Mouse (Mus musculus) large intestine, adult 2 months (tissue): ENCODE results near the gene Ppp1r27. TPM values are rescaled to one million over a fixed set of nuclear protein-coding genes. Genes with fewer than 3 reads are reported as not detected.
"Not testable (repeated sequence)": the region's sequence is repeated elsewhere in the genome, so short reads cannot be mapped to it uniquely, and the experiment has no call there.

ENCODE experiments used
- DNase-seq: peaks from one replicate; pipeline ENCODE4 v3.0.0-alpha.2; 2012; ENCODE audit warnings: low read depth, low spot score
- WGBS: fragments of 180-500 bp; shearing (Covaris S2); methylation state at CpG from one replicate; pipeline ENCODE4 v1.1.7; 2018; 5-methylcytosine and 5-hydroxymethylcytosine counted together
- polyA plus RNA-seq: library from polyadenylated mRNA; depleted of rRNA; stranded (reverse); fragments of >200 nt; gene quantifications from 2 replicates; pipeline ENCODE4 v1.2.3, GENCODE M21; 2012

The Ppp1r27 gene
- polyA plus RNA-seq, 1 experiment: not detected

DNA sequence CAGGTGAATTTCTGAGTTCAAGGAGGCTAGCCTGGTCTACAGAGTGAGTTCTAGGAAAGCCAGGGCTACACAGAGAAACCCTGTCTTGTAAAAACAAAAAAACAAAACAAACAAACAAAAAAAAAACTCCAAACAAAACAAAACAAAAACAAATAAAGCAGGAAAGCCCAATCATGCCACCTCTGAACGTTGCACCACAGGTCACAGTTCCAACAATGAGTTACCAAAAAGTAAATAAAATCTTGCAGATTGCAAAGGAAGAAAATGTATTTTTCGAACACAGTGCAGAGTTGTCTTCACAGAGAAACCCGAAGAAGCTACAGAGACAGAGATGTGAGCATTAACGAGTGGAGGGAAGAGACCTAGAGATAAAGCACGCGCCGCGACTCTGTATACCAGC, 28.4 kb downstream of the Ppp1r27 start:
- DNase-seq: no peak

DNA sequence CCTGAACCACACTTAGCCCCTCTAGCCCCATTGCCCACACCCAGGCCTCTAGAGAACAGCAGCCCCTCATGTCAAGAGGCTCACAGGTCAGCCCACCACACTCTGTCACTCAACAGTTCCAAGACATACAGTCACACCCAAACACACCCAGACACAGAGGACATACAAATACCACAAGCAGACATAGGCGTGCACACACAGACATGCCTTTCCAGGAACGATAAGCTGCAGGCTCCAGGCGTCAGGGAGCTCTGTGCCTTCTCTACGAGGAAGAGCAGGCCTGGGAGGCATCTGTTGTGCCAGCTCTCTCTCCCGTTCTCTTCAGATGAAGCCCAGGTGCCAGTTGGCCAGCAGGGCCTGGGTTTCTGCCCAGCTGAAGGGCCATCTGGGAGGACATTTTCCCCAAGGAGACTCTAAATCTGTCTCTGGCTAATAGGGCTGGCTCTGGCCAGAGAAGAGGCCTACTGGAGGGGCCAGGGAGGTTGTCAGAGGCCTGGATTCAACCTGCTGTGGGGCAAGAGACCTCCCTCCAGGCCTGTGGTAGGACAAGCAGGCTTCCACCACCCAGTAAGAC, 29.9 kb downstream of the Ppp1r27 start:
- DNase-seq: no peak
- WGBS: 36% methylated on average over 5 of the region's 5 CpGs

More for the DNA sequence above, 28.4 kb downstream of the Ppp1r27 start:
- 67% methylated on average over 8 of the region's 8 CpGs for WGBS

DNA sequence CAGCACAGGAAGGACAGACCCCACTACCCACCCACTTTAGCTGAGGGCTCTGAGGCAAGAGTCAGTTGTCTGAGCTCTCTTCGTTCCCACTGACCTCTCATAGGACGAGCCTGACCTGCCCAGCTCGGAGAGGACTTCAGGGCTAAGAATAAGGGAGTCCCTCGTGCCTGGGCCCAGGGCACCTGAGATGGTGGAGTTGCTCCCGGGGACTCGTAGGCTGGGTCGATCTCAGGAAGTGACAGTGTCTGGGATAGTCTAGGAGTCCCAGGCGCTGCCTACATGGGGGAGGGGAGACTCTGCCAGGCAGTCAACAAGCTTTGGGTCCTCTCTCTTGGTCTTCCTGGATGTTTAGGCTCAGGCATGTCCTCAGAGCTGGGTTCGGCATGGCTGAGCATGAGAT, 30.4 kb downstream of the Ppp1r27 start:
- WGBS: 86% methylated on average over 9 of the region's 9 CpGs
- DNase-seq: no peak

DNA sequence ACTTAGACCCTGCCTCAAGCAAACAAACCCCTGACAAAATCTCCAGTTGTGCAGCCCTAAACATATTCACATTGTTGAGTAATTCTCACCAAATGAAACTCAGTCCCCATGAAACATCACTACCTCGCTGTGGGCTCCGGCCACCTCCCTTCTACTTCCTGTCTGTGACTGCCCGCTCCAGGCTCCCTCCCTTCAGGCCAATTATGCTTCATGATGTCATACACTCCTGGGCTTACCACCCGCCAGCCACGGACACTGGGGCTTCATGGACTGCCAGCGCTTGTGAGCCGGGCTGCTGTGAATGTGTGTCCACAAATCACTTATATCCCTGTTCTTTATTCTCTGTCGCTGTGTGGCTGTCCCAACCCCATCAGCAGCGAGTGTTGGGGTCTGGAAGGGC, 31.2 kb downstream of the Ppp1r27 start:
- WGBS: 45% methylated on average over 9 of the region's 9 CpGs
- DNase-seq: no peak

DNA sequence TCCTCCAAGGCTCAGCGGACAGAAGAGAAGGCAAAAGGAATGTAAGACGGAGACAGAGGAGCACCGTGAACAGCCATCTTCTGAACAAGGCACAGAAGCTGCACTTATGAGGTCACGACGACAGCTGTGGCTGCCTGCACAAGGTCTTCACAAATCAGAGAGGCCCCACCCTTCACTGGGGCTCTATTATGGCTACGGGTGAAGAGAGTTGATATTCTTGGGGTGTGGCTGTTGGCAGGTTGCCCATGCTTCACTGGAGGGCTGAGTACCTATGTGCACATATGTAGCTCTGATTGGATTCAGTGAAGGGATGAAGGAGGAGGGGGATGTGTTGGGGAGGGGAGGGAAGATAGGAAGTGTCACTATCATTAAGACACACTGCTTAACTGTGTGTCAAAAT, 32.4 kb downstream of the Ppp1r27 start:
- 19% methylated on average over 6 of the region's 6 CpGs for WGBS
- DNase-seq: no peak

DNA sequence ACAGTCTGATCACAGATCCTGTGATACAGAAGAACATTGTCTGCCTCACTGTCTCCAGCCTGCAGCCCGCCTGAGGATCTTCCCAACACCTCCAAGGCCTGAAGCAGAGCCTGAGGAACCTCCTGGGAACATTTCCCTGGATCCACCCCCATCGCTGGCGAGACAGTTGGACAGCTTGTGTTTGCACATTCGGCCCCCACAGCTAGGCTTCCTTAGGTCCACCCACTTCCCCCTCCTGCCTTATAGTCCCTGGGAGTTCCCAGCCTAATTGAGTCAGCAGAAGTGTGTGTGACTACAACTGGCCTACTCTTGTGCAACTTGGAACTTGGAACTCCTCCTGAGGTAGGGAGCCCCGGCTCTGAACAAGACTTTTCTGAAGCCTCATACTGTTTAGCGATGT, 32.9 kb downstream of the Ppp1r27 start:
- no peak for DNase-seq
- WGBS: 17% methylated on average over 6 of the region's 6 CpGs

DNA sequence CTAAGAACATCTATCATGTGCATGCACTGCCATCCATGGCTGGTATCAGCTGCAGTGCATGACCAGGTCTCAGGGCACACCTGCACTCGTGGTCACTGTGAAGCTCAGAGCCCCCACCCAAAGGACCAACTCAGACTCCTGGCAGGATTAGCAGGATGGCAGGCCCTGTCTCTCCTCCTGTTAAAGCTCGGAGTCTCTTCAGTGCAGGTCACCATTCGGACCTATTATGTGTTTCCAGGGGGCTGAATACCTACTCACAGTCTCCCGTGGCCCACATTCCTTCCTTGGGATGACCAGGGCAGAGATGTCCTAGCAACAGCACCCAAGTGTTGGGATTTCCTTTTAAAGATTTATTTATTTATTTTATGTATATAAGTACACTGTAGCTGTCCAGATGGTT, 33.8 kb downstream of the Ppp1r27 start:
- 92% methylated on average over 4 of the region's 4 CpGs for WGBS

DNA sequence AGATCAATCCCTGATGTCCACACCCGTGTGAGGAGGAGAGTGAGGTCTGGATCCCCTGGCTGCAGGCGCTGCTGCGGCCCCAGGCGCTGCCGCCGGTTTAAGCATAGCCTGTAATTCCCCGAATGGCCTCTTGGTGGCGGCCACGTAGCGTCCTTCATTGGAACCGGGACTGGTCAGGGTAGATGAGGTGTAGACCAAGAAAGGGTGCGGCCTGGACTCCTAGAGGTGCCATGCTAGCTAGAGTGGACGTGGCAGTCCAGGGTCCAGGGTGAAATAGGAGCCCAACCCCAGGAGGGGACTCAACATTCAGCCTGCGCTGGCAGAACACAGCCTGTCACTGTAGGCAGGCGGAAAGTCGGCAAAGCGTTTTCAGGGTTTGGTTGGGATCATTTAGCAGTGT, 35.3 kb downstream of the Ppp1r27 start:
- WGBS: 15% methylated on average over 17 of the region's 17 CpGs
- DNase-seq: no peak

More for the DNA sequence above, 33.8 kb downstream of the Ppp1r27 start:
- no peak for DNase-seq

DNA sequence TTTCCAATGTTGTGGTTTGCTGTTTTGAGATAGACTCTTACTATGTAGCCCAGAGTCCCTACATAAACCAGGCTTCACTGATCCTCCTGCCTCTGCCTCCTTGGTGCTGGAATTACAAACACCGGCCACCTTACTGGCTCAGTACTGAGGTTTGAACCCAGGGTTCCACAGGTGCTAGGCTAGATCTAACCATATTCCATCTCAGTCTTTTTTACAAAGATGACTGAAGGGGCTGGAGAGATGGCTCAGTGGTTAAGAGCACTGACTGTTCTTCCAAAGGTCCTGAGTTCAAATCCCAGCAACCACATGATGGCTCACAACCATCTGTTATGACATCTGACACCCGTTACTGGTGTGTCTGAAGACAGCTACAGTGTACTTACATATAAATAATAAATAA, 36.7 kb downstream of the Ppp1r27 start:
- WGBS: 83% methylated on average over 2 of the region's 2 CpGs
- DNase-seq: not testable (repeated sequence)

DNA sequence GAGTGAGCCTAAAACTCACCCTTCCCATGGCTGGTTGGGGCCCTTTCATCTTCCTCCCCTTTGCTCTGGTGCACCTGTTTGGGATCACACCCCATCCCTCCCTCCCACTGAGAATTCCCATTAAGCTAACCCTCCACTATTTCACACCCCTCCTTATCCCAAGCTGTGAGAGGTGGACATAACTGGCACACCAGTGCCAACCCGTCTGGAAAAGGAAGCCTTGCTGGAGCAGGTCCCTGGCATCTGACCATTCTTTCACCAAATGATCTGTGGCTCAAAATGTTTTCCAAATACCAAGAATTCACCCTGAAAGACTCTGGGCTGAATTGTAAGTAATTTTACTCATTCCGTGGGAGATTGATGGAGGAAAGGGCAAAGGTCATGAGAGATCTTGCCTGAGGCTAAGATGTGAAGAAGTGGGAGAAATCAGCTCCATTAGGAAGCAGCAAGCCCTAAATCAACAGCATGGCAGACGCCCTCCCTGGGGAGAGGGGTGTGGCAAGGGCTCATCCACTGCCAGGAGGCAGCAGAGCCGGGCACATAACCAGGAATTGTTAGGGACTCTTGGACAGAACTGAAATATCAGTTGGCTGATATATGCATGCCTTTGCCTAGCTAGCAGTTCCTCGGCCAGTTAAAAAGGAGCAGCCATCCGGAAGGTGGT, 38.0 kb downstream of the Ppp1r27 start:
- 22% methylated on average over 6 of the region's 6 CpGs for WGBS
- DNase-seq: no peak

DNA sequence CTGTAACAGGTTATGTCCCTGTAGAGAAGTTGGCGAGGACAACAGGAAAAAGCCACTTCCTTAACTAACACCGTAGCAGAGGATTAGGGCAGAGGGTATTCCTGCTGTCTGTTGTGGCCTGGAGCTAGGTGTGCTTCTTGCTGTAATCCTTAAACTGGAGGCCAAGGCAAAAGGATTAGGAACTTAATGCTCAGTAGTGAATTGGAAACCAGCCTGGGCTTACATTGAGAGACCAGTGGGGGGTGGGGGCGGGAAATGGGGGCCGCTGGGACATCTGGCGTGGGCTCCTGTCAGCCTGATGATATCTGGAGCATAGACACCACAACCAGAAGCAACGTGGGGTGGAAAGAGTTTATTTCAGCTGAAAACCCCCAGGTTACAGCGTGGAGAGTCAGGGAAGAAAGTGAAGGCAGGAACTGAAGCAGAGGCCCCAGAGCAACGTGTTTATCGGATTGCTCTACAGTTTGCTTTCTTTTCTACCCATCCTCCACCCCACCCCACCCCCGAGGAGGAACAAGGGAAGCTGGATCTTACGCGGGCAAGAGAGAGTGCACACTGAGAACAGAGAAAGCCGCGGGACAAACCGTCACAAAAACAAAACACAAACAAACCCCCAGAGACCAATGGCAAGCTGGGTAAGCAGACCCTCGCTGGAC, 40.4 kb downstream of the Ppp1r27 start:
- WGBS: 5% methylated on average over 16 of the region's 16 CpGs
- no peak for DNase-seq

DNA sequence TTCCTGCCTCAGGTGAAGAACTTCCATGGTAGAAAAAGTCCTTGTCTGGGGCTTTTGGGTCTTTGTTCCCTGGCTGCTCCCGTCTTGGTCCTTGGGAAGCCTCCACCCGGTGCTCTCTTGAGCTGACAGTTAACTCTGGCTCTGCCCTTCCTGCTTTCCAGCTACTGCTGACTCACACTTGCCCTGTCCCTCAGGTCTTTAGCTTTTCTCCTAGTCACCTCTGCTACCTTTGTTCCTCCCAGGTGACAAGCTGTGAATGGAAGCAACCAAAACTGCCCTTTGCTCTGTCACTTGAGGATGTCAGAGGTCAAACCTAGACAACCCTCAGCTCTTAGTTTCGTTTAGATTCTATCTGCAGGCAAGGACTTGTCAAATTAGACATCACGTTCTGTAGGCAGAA, 41.0 kb downstream of the Ppp1r27 start:
- DNase-seq: peak; percentile 85
- 11% methylated on average over 4 of the region's 4 CpGs for WGBS

DNA sequence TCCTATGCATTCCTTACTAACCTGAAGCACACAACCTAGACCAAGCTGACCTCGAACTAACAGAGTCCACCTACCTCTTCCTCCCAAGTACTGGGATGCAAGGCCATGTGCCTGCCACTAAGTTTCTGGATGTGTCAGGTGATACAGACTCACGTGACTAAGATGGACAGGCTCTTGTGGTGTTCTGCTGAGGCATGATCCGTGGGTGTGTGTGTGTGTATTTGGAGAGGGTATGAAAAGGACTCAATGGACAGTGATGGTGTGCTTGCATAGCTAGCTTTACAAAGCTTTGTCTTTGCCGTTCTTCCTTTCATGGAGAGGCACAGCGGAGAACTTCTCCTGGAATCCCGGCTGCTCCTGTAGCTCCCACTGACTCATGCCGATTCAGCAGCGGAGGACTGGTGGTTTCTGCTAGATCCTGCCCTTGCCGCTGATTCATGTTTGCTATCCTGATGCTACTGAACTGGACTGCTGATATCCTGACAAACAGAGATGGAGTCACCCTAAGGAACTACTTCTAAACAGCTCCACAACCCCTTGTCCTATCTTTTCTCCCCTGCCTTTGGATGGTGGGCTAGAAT, 42.6 kb downstream of the Ppp1r27 start:
- DNase-seq: no peak
- WGBS: 64% methylated on average over 9 of the region's 9 CpGs

DNA sequence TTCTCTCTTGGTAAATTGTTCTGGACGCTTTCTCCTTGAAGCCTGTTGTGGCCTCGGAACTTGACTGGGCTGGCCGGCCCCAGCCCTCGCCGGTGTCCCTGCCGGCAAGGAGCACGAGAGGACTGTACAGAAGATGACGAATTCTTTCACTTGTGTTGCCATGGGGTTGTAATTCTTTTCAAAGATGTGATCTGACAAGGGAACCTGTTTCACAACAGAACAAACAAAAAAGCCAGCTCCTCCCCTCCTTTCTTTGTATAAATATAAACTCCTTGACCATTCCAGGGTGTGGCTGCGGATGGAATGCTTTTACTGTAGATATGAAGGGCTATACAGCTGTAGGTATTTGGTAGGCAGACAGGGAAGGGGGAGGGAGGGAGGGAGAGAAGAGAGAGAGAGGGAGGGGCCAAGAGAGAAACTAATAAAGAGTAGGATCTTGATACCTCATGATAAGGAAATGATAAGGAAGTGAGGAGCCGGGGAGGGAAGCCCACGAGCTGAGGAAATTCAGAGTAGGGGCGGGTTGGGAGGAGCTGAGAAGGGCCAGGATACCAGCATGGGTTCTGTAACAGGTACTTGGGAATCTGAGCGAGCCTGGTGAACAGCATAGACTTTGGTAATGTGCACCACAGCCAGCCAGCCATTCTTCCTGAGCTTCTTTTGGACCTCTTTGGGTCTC, 43.2 kb downstream of the Ppp1r27 start:
- WGBS: 36% methylated on average over 13 of the region's 13 CpGs
- DNase-seq: peak; percentile 85

DNA sequence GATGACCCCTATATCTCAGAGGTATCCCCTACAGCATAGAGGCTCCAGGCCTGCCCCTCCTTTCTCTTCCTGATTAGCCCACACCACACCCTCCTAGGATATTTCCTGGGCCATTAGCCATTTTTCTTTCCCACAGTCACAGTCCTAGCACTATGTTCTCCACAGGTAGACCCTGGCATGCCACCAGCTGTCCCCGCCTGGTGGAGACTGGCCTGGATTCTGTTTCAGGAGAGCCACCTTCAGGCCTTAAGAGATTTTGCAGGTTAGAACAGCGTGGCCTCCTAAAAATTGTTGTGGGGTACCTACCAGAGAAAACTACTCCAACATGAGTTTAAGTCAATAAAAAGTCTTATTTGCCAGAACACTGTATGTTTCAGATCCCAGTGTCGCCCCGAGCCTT, 44.0 kb downstream of the Ppp1r27 start:
- WGBS: 26% methylated on average over 4 of the region's 4 CpGs
- no peak for DNase-seq

DNA sequence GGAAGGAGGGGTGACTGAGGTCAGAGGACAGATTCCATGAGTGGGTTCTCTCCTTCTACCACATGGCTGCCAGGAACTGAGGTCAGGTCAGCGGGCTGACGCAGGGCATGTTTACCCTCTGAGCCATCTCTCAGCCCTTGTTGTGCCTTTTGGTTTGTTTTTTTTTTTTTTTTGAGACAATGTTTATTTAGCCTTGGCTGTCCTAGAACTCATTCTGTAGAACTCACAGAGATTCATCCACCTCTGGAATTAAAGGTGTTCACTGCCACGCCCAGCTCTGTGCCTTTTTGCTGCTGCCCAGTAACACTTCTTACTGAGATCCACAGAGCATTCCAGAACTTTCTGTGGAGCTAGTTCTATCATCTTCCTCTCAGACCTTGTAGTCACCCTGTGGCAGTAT, 45.3 kb downstream of the Ppp1r27 start:
- no peak for DNase-seq
- WGBS: 74% methylated on average over 3 of the region's 3 CpGs

DNA sequence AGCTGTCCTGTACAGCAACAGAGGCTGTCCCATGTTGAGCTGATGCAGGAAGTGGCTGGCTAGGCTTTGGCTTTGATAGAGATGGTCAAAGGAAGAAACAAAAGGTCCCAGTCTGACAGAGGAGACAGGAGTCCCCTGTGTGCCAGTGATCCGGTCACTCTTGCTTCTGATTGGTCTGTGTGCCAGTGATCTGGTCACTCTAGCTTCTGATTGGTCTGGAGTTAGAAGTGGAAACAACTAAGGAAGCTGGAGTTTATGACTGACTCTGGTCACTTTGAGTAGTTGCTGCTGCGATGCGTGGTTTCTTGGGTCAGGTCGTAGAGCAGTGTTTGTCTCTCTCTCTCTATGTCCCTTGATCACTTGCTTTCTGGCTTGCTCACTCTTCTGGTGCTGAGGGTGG, 49.2 kb downstream of the Ppp1r27 start:
- WGBS: 60% methylated on average over 4 of the region's 4 CpGs
- no peak for DNase-seq

DNA sequence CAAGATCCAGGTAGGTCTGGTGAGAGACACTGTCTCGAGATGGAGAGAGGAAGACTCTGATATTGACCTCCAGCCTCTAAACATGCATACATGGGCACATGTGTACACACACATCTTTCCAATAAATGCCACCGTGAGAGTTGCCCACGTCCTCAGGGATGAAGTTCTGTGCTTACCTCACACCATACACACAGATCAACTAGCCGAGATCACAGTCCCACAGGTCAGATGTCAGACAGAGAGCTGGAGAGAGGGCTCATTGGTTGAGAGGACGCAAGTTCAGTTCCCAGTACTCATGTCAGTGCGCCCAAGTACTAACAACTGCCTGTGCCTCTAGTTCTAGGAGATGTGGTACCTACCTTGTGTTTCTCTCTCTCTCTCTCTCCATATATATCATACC, 49.9 kb downstream of the Ppp1r27 start:
- 32% methylated on average over 6 of the region's 6 CpGs for WGBS
- DNase-seq: no peak

DNA sequence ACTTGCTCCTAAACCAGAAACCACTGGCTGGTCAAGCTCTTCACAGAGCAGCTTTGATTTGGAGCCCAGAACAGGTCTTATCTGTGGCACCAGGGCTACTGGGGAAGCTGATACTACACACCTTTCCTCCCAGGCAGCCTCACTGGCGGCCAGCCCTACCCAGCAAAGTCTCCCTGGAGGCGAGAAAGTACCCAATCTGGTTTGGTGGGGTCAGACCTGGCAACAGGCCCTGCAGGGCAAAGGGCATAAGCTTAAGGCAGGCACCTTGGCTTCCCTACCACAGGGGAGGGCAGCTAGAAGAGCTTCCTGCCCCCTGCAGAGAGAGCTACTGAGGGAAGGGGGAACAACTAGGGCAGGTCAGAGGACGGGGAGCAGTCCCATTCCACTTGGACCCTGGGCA, 50.6 kb downstream of the Ppp1r27 start:
- 3% methylated on average over 3 of the region's 3 CpGs for WGBS

More for the DNA sequence above, 50.6 kb downstream of the Ppp1r27 start:
- DNase-seq: no peak
